9 mouse cellular contexts compared by ENCODE assay signal in genomic region chr2:128158734-128159410, GRCm38 (mm10). TPM values are rescaled to one million over a fixed set of nuclear protein-coding genes. Genes with fewer than 3 reads are reported as not detected.
DNase-seq lines count a peak whose midpoint lies in the region; ATAC-seq and TF ChIP-seq lines count a peak whose summit lies in the region.
"Had no signal": no experiment of that assay in that cellular context is flagged by ENCODE, and none has a peak within 500 bp of the region (broad histone marks: within the 10 kb centered on the region; RNA-seq: fewer than 3 reads in every experiment).

No protein-coding gene starts in this region.

- ATAC-seq in embryonic facial prominence, embryonic 12.5 days (ENCODE audit: insufficient number of reproducible peaks, insufficient read depth, low FRiP score, low TSS enrichment), result no peak
- no peak for ATAC-seq in liver, embryonic 11.5 days (replicated peaks; ENCODE audit: low FRiP score)
- no peak for ATAC-seq in liver, postnatal 0 days

- peak overlapping the region; percentile 25; the same call in 1 of the 2 replicates for H3K27ac ChIP-seq in embryonic facial prominence, embryonic 12.5 days
- H3K27ac ChIP-seq in embryonic facial prominence, embryonic 10.5 days (replicated peaks), result no peak overlapping the region
- H3K27ac ChIP-seq in liver, embryonic 11.5 days (ENCODE audit: low read depth, low read length), result peak overlapping the region; percentile 28; the same call in 1 of the 2 replicates
- H3K27ac ChIP-seq in liver, postnatal 0 days (ENCODE audit: low read depth), result no peak overlapping the region

- H3K4me2 ChIP-seq in embryonic facial prominence, embryonic 12.5 days (replicated peaks), result no peak overlapping the region
- H3K4me2 ChIP-seq in liver, embryonic 11.5 days, result no peak overlapping the region
- no peak overlapping the region for H3K4me2 ChIP-seq in liver, postnatal 0 days (ENCODE audit: low read depth, low read length)

- no peak for TF ChIP-seq EP300 in liver, postnatal 0 days (IDR thresholded peaks at IDR 0.05; ENCODE audit: low read depth)

- no peak for TF ChIP-seq CTCF in liver, postnatal 0 days (IDR thresholded peaks at IDR 0.05; ENCODE audit: low read depth)

- DNase-seq in embryonic facial prominence, embryonic 10.5 days (ENCODE audit: low spot score), result no peak
- DNase-seq in liver, embryonic 11.5 days (ENCODE audit: low spot score), result no peak
- no peak for DNase-seq in liver, postnatal 0 days
- peak; percentile 38 for DNase-seq in embryo, embryonic 11 days
- DNase-seq in retina, postnatal 1 day, result peak; percentile 49
- no peak for DNase-seq in adrenal gland, postnatal 36 days
- DNase-seq in cerebellum, postnatal 14 days, result no peak
- DNase-seq: cerebellum, adult 9-10 months had no signal

- H3K36me3 ChIP-seq in embryonic facial prominence, embryonic 12.5 days, result peaks cover 31% of the 10 kb centered on the region
- H3K36me3 ChIP-seq in embryonic facial prominence, embryonic 10.5 days (replicated peaks), result peaks cover 79% of the 10 kb centered on the region
- H3K36me3 ChIP-seq in liver, embryonic 11.5 days (ENCODE audit: control insufficient read depth, insufficient read depth, low read length), result peaks cover 6% of the 10 kb centered on the region; the same call in 1 of the 2 replicates
- peaks cover 20% of the 10 kb centered on the region for H3K36me3 ChIP-seq in liver, postnatal 0 days (replicated peaks; ENCODE audit: insufficient read depth, low read length)

- no peaks in the 10 kb centered on the region for H3K9me3 ChIP-seq in embryonic facial prominence, embryonic 12.5 days
- H3K9me3 ChIP-seq in embryonic facial prominence, embryonic 10.5 days, result no peaks in the 10 kb centered on the region
- no peaks in the 10 kb centered on the region for H3K9me3 ChIP-seq in liver, embryonic 11.5 days (ENCODE audit: control insufficient read depth, low read length)
- no peaks in the 10 kb centered on the region for H3K9me3 ChIP-seq in liver, postnatal 0 days (ENCODE audit: low read length)

- no peak overlapping the region for H3K9ac ChIP-seq in embryonic facial prominence, embryonic 12.5 days
- H3K9ac ChIP-seq in liver, embryonic 11.5 days (ENCODE audit: low read depth, low read length), result no peak overlapping the region
- no peak overlapping the region for H3K9ac ChIP-seq in liver, postnatal 0 days (replicated peaks)

- WGBS in embryonic facial prominence, embryonic 12.5 days, result 77% methylated on average over 17 of the region's 17 CpGs
- 84% methylated on average over 17 of the region's 17 CpGs for WGBS in embryonic facial prominence, embryonic 10.5 days
- WGBS in liver, embryonic 11.5 days, result 75% methylated on average over 17 of the region's 17 CpGs
- WGBS in liver, postnatal 0 days (ENCODE audit: insufficient replicate concordance), result 59% methylated on average over 17 of the region's 17 CpGs

- H3K27me3 ChIP-seq in embryonic facial prominence, embryonic 12.5 days, result no peaks in the 10 kb centered on the region
- no peaks in the 10 kb centered on the region for H3K27me3 ChIP-seq in embryonic facial prominence, embryonic 10.5 days (replicated peaks; ENCODE audit: low read depth, poor library complexity, severe bottlenecking)
- H3K27me3 ChIP-seq in liver, embryonic 11.5 days (replicated peaks; ENCODE audit: control insufficient read depth, insufficient read depth, low read length), result no peaks in the 10 kb centered on the region
- no peaks in the 10 kb centered on the region for H3K27me3 ChIP-seq in liver, postnatal 0 days (ENCODE audit: insufficient read depth, low read length)

- H3K4me3 ChIP-seq in embryonic facial prominence, embryonic 12.5 days, result no peak overlapping the region
- no peak overlapping the region for H3K4me3 ChIP-seq in embryonic facial prominence, embryonic 10.5 days
- no peak overlapping the region for H3K4me3 ChIP-seq in liver, embryonic 11.5 days (ENCODE audit: low read depth, low read length)
- no peak overlapping the region for H3K4me3 ChIP-seq in liver, postnatal 0 days (ENCODE audit: low read depth, low read length)

- H3K4me1 ChIP-seq in embryonic facial prominence, embryonic 12.5 days, result peaks cover 23% of the 10 kb centered on the region
- H3K4me1 ChIP-seq in embryonic facial prominence, embryonic 10.5 days, result peaks cover 24% of the 10 kb centered on the region
- peaks cover 34% of the 10 kb centered on the region for H3K4me1 ChIP-seq in liver, embryonic 11.5 days (replicated peaks; ENCODE audit: control insufficient read depth, insufficient read depth, low read length)
- peaks cover 33% of the 10 kb centered on the region for H3K4me1 ChIP-seq in liver, postnatal 0 days (ENCODE audit: insufficient read depth)

RNA-seq across cellular contexts. Expression of gene Bcl2l11, which starts 33.0 kb away (rescaled TPM):
- polyA plus RNA-seq in embryonic facial prominence, embryonic 12.5 days (2016; fragmentation: Nextera tagmentation; extraction: Ambion mirVana), result 30.3 and 33.7 TPM in 2 replicates
- 32.5 and 35.7 TPM in 2 replicates for polyA plus RNA-seq in embryonic facial prominence, embryonic 10.5 days (2016; fragmentation: Nextera tagmentation; extraction: Ambion mirVana)
- 15.1 and 15.3 TPM in 2 replicates for polyA plus RNA-seq in liver, embryonic 11.5 days (2014; fragmentation: Nextera tagmentation; extraction: Ambion mirVana)
- 6.4 and 6.5 TPM in 2 replicates for polyA plus RNA-seq in liver, postnatal 0 days (2015; fragmentation: Nextera tagmentation; extraction: Ambion mirVana)
- total RNA-seq in adrenal gland, postnatal 36 days (2021), result 10 to 100 TPM; 28.0 to 51.3 TPM

Comparison
In these comparisons a context has a peak if more than half of its experiments do, and no peak if none do; other contexts are left out.
1. H3K27ac ChIP-seq: peak in embryonic facial prominence, embryonic 12.5 days (single experiment) and liver, embryonic 11.5 days (single experiment); none in embryonic facial prominence, embryonic 10.5 days (single experiment) and liver, postnatal 0 days (single experiment).
2. DNase-seq: peak in embryo, embryonic 11 days (single experiment) and retina, postnatal 1 day (single experiment); none in embryonic facial prominence, embryonic 10.5 days (single experiment), liver, embryonic 11.5 days (single experiment), liver, postnatal 0 days (single experiment), adrenal gland, postnatal 36 days (0 of 2) and cerebellum, postnatal 14 days (0 of 2).